Mouse (Mus musculus): ENCODE results near the gene Jchain. TPM values are rescaled to one million over a fixed set of nuclear protein-coding genes. Genes with fewer than 3 reads are reported as not detected.

Gene Jchain
- polyA plus RNA-seq, 1 experiment from 2014 or later, result 0.32 TPM

DNA sequence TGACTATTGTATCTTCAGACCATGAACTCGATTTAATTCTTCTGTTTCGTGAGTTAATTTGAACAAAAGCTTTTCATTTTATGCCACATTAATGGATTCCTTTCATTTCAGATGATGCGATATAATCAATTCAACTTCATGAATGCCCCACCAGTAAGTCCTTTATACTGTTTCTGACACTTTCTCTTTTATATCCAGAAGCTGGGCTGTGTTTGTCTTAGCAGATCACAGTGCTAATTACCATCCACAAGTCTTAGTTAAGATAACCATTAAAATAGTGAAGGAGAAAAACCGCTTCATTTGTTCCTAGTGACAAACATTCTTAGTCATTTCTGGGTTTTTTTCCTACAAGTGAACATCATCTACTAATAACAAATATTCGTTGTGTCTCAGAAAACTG lies 36.6 kb downstream of the Jchain start:
- Histone ChIP-seq H3K4me3 (no peak overlapping the region), H3K27me3 (no peaks in the 10 kb centered on the region), H3K27ac (replicated peaks) (no peak overlapping the region), H3K9me3 (no peaks in the 10 kb centered on the region), H3K36me3 (no peaks in the 10 kb centered on the region), H3K4me2 (replicated peaks) (no peak overlapping the region), H3K4me1 (0 out of 2 replicates have a peak, but pooled peaks cover 3% of the 10 kb centered on the region), H3K9ac (replicated peaks) (no peak overlapping the region)
- no peak for ATAC-seq (replicated peaks)
- 20% methylated on average over 5 of the region's 5 CpGs for WGBS

DNA sequence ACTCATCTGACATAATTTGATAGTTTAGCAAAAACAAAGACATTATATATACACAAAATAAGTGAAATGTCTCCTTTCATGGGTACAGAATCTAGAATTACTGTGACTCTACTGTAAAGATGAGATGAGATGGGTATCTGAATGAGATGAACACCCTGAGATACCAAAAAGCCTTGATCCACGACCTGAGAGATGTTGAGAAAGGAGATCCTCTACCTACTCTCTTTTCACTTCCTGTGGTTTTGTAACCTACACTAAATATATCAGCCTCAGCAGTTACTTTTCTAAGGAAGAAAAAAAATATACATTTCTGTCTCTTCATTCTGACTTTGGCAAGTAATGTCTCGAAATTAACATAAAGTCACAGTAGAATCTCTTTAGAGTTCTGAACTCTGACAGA lies 38.7 kb downstream of the Jchain start:
- Histone ChIP-seq H3K27ac (replicated peaks) (no peak overlapping the region), H3K36me3 (no peaks in the 10 kb centered on the region), H3K9ac (replicated peaks) (no peak overlapping the region), H3K9me3 (no peaks in the 10 kb centered on the region), H3K4me2 (replicated peaks) (no peak overlapping the region), H3K27me3 (no peaks in the 10 kb centered on the region), H3K4me3 (no peak overlapping the region), H3K4me1 (0 out of 2 replicates have a peak, but pooled peaks cover 3% of the 10 kb centered on the region)
- 82% methylated on average over 2 of the region's 2 CpGs for WGBS
- ATAC-seq (replicated peaks), result no peak

DNA sequence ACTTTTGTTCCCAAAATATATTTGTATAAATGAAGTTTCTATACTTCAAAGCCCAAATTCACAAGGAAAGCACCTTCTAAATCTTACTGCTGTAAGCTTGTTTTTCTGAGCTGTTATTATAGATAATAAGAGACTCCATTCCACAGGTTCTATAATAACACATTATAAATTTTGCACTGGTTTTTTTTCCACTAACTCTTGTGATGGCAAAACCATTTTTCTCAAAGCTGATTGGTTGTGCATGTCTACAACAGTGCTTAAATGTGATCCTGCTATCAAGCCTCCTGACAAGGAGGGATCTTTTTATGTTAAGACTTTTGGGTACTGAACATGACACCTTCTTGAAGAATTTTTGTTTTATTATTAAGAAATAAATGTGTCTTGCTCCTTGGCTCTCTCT lies 40.0 kb downstream of the Jchain start, which contains the start of gene Enam:
TSS of gene Enam (plus strand) at position 301 of the 400 bp plus-strand sequence.
- H3K36me3 ChIP-seq, result no peaks in the 10 kb centered on the region
- H3K9ac ChIP-seq (replicated peaks), result no peak within 1 kb of the TSS
- 0 out of 2 replicates have a peak, but pooled peaks cover 3% of the 10 kb centered on the region for H3K4me1 ChIP-seq
- no peak for ATAC-seq (replicated peaks)
- no peak within 1 kb of the TSS for H3K27ac ChIP-seq (replicated peaks)
- H3K4me2 ChIP-seq (replicated peaks), result no peak within 1 kb of the TSS
- H3K4me3 ChIP-seq, result no peak within 1 kb of the TSS
- H3K27me3 ChIP-seq, result no peaks in the 10 kb centered on the region
- no peaks in the 10 kb centered on the region for H3K9me3 ChIP-seq

Other genes with a start within 250 kb of the Jchain start
- not detected in 2 replicates for gene Prol1, start 210.6 kb downstream of the Jchain start, polyA plus RNA-seq (2015; fragmentation: Nextera tagmentation; extraction: Ambion mirVana)
- gene Amtn, start 151.8 kb downstream of the Jchain start, polyA plus RNA-seq (2015; fragmentation: Nextera tagmentation; extraction: Ambion mirVana), result not detected in 2 replicates
- gene Ambn, start 71.9 kb downstream of the Jchain start, polyA plus RNA-seq (2015; fragmentation: Nextera tagmentation; extraction: Ambion mirVana), result 0.09 TPM in 1 of 2 replicates, not detected in the other
- not detected in 2 replicates for gene Enam, start 39.9 kb downstream of the Jchain start, polyA plus RNA-seq (2015; fragmentation: Nextera tagmentation; extraction: Ambion mirVana)
- gene Utp3, start 26.6 kb upstream of the Jchain start, polyA plus RNA-seq (2015; fragmentation: Nextera tagmentation; extraction: Ambion mirVana), result 49.8 and 50.0 TPM in 2 replicates
- gene Rufy3, start 37.1 kb upstream of the Jchain start, polyA plus RNA-seq (2015; fragmentation: Nextera tagmentation; extraction: Ambion mirVana), result 241 and 262 TPM in 2 replicates
- gene Grsf1, start 148.3 kb upstream of the Jchain start, polyA plus RNA-seq (2015; fragmentation: Nextera tagmentation; extraction: Ambion mirVana), result 67.9 and 72.3 TPM in 2 replicates
- 10.5 and 13.4 TPM in 2 replicates for gene Mob1b, start 193.0 kb upstream of the Jchain start, polyA plus RNA-seq (2015; fragmentation: Nextera tagmentation; extraction: Ambion mirVana)
- gene Dck, start 237.1 kb upstream of the Jchain start, polyA plus RNA-seq (2015; fragmentation: Nextera tagmentation; extraction: Ambion mirVana), result 88.4 and 89.8 TPM in 2 replicates

Measured in forebrain, embryonic 15.5 days (tissue).